Mouse (Mus musculus): ENCODE data around the gene Lnpep.
"Not testable (repeated sequence)": the region's sequence is repeated elsewhere in the genome, so short reads cannot be mapped to it uniquely, and the experiment has no call there.

Gene Lnpep

DNA sequence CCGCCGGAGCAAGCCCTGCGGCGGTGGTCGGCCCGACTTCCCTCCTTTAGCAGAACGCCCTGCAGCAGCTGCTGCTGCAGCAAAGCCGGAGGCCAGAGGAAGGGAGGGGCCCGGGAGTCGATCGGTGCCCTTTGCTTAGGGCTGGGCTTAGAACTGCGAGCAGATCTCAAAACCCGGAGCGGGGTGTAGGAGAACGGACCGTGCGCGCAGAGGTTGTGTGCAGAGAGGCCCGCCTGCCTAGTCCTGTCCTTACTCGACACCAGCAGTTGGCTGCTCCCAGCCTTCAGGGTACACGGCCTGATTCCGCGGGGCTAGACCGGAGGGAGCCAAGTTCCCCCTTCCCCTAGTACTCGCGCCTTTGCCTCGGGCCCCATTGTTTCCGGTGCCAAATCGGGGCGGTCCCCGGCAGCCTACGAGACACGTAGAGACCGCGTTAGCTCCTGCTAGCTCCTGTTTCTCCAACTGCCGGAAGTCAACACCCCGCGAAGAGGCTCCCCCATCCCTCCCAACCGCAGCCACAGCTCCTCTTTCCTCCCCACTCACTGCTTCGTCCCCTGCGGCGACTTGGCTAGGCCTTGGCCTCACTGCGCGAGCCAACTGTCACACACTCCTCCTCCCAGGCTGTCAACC is at the start of gene Lnpep:
Lnpep (minus strand) TSS at position 94 of the 630 bp plus-strand sequence.
- peak; percentile 95 for DNase-seq

DNA sequence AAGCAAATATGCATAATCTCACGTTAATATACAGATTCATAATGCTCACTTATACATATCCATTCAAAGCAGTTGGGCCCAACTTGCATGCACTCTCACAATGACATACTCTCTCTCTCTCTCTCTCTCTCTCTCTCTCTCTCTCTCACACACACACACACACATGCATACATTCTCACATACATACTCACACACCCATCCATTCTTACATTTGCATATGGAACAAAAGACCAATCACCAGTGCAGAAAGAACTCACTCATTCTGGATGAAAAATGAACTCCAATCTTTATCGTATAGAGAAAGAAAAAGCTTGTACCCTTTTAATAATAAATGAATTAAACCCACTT is 31.0 kb upstream of the Lnpep start:
- DNase-seq = no peak

DNA sequence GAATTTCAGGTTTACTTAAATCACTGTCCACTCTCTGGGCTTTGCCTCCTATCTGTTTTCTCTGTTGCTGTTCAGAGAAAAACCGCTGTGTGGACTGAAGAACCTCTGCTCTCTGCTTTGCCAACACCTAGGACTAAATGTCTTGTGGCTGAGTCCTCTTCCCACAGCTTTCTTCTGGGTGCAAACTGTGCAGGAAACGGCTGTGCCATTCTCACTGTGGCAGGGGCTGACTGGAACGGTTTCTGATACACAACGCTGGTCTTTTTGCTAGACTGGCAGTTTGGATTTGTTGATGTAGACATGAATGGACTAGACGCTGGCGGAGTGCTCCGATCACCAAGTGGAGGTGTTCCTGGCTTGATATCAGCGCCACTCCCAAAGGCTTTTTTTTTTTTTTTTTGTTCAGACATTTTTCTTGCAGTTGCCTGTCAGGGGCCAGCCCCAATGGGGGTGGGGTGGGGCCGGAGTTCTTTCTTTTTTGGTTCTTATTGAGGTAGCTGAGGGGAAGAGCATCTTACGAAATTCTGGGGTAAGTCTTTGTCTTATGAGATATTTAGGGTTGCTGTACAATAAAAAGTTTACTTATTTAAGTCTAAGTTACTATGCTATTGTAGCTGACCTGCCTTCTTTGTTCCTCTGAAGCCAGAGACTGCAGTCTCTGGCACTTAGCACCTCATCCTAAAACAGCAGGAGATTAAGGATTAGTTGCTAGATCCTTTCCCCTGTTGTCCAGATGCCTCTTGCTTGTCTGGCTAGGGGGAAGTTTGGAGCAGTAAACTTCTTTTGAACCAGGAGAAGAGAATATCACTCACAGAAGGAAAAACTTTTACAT is 30.4 kb upstream of the Lnpep start:
- no peak for DNase-seq

DNA sequence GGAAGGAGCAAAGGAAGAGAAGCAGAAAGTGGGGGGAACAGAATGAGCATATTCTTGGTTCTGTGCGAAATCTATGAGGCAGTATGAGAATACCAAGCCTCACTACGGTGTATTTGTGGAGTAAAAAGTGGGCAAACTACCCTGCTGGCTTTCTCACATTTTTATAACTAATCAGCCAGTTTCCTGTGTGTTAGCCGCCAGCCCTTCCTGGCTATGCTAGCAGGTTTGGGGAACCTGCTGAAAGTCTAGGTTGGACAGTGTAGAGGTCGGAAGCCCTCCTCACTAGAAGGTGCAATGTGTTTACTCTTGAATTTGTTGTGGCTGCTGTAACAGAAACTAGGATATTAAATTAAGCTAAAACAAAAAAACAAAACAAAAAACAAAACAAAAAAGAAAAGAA is 27.7 kb upstream of the Lnpep start:
- DNase-seq = no peak

DNA sequence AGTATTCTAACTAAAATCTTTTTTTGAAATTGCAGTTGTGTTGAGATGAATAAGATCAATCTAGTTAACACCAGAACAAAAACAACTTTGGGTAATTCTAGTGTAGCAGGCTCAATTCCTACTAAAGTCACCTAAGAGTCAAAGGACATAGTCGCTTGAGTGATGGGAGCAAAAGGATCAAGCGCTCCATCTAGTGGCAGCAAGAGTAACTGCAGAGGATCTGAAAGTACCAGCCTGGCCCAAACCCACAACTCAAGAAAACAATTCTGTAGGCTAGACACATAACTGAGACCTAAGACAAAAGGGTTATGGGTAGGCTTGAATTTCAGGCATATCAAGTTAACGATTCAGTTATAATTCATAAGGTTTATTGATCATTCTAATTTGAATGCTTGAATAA is 20.9 kb upstream of the Lnpep start:
- DNase-seq = peak; percentile 49

DNA sequence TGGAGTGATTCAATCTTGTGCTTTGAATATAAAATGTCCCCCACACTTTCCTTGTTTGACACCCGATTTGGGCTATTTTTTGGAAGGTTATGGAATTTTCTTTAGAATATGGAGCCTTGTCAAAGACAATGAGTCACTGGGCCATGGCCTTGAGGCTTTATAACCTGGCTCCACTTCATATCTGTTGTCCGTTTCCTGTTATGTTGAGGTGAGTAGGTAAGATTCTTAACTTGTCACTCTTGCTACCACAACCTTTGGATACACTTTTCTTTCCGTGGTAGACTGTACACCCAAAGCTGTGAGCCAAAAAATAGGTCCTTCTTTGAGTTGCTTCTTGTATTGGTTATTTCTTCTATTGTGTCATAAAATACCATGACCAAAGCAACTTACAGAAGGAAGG is 12.5 kb upstream of the Lnpep start:
- DNase-seq = no peak

DNA sequence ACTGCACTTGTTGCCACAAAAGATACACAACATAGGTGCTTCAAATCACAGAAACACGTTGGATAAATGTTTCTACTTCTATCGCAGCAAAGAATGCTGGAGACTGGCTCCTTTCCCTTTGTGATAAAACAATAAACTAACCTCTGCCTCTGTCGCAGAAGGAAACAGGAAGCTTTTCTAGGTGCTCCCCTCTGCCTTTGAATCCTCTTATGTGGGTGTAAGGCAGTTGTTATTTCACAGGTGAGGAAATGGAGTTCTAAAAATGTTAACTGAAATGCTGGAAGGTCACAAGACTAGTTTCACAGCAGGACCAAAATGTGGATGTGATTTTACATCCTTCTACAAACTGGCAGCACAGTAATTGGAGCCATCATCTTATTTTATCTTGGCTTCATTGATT is 11.3 kb upstream of the Lnpep start:
- no peak for DNase-seq

DNA sequence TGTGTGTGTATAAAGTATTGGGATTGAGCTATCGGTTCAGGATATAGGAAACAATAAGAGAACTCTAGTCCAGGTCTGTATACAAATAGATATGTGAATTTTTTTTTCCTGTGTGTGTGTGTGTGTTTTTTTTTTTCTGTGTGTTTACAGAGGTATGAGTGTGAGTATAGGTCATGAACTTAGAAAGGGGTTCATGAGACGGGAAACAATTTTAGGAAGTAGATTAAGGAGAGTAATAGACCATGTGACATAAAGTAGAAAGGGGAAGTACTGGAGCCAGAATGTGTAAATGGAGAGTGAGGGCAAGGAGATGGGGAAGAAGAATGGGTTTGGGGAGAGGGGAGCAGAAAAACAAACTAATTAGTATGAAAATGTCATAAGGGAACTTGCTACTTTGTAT is 9.2 kb upstream of the Lnpep start:
- no peak for DNase-seq

DNA sequence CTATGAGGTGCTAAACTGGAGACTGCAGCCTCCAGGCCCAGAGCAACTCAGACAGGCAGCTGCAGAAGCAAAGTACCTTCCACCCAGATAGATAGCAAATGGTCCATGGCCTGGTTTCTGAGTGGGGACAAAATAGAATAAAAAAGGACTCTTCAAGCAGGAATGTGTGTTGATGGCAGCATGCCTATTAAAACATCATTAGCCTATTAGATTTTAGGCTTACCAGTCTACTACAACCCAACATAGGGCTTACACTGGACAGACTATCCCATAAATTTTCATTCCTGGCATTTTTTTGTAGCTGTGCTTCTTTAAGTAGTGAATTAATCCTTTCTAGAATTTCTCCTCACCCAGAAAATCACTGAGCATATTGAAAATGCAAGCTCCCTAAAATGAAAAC is 7.1 kb upstream of the Lnpep start:
- DNase-seq = no peak

DNA sequence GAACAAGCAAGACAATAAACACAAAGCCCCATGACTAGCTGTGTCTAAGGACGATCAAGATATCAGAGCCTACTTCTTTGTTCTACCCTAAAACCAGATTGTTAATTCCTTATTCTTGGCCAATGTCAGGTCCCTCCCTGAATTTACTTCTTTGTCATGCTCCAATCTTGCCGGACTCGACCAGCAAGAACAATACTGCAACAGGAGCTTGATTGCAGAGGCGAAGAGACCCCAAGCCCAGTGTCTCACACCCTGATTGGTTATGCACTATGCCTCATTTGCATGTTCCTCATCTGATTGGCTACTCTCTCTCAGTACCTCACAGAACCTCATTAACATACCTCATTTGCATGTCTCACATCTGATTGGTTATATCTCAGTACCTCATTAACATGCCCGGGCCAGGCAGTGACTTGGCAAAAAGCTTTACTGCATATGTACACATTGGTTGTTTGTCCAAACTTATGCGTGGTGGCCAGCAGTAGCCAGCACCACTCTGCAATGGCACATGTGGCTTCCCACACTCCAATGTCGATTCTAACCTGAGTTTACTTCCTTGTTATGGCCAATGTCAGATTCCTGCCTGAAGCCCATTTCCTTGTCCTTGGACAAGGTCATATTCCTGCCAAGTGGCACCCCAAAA is 3.5 kb upstream of the Lnpep start:
- not testable (repeated sequence) for DNase-seq

DNA sequence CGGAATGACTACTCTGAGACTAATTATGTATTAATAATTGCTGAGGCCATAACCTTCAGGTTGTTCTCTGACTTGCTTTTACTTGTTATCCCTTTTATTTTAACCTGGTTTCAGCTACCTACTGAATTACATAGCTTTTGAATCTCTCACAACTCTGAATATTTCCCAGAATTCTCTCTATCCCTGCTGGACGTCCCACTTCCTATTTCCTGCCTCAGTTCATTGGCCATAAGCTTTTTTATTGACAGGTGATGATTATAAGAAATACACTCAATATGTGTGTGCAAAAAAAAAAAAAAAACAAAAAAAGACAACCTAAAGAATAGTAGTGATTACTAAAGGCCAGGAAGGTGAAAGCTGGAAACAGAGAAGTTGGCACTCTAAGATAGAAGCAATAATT is 2.7 kb upstream of the Lnpep start:
- no peak for DNase-seq

DNA sequence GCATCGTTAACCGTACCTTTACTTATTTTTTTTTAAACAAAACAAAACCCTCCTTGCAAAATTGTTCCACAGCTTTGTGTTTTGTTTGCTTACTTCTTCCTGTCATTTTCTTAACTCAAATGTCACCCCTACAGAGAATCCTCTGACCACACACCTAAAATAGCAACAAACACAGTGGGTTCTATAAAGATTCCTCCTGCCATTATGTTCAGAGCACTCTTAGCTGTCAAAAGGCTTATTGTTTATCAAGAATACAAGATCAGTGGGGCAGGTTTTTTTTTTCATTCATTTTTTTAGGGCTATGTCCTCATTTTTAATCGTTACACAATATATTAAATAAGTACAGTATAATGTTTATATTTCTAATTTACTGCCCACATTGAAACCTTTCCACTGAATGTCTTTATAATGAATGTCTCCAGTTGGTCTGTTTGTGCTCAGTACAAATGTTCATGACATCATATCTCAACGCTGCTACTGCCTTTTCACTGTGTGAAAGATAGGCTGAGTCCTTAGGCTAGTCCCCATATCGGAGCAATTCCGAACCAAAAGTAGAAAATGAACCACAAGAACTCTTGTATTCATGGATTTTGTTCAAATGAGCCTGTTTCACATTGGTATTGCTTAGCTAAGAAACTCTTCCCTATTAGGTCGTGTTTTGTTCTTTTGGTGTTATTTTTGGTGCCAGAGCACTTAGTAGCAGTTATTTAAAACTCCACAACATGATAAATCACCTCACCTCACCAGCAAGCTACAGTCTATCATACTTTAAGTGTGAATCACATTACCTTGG is 1.2 kb upstream of the Lnpep start:
- DNase-seq = no peak

DNA sequence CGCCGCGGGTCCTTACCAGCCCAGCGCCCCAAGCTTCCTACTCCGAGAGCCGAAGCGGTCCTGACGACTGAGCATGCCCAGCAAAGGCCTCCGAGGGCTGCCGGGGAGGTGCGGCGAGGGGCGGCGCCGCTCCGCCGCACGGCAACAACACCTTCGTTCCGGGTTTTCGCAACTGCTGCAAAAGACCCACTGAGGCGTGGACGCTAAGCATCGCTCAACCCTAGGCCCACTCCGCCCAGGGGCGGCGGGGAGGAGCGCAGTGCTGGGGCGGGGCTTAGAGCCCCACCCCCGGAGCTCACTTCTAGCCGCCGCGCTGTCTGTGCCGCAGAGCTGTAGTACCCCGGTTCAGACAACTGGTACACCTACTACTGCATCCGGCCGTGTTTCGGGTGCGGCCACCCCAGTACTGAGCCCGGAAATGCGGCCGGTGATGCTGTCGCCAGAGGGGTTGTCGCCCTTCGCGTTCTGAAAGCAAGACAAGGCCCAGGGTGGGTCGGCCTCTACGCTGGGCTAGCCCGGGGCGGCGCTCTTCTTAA is 361 bp downstream of the Lnpep start:
- peak; percentile 97 for DNase-seq

DNA sequence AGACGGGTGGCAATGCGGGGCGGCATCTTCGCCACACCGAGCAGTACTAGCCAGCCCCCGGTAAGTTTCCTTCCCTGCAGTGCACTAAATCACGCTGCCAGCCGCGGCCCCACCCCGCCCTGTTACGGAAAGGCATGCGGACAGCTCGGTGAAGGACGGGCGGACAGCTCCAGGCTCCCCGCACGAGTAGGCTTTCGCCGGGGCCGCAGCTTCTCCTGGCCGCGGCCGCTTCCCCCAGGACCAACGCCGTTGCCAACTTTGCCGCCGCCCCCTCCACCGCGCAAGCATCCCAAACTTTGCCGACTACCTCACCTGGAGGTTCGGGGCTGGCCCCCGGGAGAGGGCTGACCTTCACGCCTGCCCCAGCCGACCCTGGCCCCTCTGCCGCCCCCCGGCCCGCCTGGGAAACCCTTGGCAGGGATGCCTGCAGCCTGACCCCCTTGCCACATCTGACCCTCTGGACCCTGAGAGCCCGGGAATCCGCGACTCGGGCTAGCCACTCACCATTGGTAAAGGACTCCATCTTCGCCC is 895 bp downstream of the Lnpep start:
- peak; percentile 77 for DNase-seq

DNA sequence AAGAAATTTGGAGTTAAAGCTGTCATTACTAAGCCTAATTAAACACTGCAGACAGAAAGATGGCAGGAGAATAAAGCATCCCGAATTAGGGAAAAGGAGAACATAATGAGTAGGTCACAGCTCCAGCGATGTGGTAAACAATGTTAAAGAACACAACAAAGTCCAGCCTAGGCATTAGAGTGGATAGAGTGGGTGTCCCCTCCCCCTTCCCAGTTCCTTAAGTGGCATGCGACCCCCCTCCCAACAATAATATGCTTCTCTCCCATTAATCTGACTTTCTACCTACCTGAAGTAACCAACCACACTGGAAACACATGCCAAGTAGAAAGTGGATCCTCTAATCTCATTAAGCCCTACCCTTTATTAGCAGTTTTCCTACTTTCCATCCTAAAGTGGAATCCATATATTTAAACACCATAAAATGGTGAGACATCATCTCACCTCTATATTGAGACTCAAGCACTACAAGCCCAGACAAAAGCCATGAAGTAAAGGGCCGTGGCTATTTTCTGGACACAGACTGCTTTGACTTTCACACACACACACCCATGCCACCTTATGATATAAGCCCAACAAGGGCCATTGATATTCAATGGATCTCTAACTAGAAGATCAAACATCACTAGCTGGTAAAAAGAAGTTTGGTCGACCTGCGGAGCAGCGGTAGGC is 1.5 kb downstream of the Lnpep start:
- no peak for DNase-seq

DNA sequence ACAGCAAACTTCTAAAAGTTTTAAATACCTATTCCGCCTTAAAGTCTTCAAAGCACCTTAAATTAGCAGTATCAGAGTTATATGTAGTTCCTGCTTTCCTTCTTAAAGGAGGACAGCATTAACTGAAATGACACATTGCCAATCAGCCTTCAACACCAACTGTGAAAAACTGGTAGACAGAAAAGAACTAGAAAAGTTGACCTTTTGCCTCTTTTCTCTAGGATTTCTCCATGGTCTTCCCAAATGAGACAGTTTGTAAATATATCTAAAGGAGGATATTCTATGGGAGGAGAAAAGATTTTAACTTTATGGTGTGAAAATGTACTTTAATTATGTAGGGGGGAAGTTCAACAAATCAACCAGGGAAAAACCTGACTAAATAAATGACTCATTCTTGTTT is 2.3 kb downstream of the Lnpep start:
- DNase-seq = no peak

DNA sequence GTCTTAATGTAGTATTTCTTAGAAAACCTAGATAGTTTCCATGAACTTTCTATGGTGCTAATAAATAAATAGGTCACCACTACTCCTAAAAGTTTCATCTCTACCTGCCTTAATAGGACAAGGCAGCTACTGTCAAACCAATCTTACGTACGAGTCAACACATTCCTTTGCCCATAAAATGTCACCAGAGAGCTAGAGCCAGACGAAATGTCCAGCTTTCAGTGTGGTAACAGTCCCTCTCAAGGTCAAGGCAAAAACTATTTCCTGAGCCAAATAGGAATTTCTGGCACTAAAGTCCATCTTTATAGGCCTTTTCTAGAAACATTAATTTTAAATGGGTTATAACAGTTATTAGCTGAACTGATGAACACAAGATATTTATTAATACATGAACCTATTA is 3.3 kb downstream of the Lnpep start:
- no peak for DNase-seq

DNA sequence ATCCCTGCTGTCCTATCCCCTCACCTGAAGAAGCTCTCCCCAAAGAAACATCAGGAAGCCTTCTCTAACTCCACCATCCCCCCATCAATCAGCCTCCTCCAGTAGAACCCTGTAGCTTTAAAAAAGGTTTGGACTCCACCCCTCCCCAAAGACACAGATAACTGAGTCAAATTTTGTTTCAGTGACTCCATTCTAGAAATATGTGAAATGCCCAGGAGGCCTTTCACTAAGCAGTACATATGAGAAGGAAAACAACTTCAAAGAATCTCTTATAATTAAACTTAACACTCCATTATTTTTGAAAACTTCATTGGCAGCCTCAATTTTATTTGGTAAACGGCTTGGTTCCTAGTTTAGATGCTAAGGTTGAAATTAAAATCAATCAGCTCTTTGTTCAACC is 6.4 kb downstream of the Lnpep start:
- no peak for DNase-seq

DNA sequence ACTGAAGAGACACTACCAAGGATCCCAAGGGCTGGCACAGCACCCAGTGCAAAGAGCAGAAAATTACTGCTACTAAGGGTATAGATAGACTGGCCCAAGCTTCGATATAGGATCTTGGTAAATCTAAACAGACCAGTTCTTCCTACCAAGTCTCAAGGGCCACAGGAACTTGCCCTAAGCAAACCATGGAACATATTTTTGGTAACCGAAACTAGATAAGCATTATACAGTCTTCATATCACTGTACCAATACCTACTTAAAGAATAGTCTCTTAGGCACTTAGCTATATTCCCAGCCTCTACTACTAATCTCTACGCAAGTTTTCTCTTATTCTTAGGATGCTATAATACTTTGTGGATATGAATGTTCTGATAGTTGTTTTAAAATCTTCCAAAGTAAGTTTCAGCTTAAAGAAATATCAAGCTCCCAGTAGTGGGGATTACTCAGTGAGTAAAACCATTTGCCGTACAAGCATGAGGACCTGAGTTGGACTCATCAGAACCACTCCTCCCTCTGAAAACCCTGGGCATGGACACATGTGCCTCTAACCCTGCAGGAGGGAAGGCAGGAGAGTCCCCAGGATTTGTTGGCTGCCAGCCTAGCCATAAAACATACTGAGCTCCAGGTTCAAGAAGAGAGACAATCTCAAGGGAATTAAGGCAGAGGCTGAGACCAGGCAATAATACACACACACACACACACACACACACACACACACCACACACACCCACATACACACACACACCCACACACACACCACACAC is 7.2 kb downstream of the Lnpep start:
- no peak for DNase-seq

DNA sequence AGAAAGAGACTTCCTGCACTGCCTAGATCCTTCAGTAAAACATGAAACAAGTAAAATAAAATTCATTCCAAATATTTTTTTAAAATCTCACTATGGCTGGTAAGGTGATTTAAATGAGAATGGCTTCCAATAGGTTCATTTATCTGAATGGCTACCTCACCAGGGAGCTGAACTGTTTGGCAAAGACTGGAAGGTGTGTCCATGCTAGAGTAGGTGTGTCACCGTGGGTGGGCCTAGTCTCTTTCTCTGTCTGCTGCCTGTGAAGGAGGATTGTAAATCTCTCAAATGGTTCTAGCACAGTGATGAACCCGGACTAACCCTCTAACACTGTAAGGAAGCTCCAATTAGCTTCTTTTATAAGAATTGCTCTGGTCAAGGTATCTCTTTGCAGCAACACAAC is 12.5 kb downstream of the Lnpep start:
- no peak for DNase-seq

DNA sequence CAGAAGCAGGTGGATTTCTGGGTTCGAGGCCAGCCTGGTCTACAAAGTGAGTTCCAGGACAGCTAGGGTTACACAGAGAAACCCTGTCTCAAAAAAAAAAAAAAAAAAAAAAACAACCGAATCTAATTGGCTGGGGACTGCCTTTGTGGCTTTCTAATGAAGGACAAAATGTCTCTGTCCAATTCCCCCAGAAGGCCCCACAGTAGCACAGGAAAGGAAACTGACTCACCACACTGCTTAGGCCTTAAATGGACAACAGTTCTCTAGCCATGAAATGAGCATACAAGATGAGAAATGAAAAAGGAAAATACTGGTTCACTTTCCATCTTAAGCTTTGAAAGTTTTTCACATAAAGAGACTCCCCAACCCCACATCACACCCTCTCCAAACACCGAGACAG is 15.3 kb downstream of the Lnpep start:
- DNase-seq = no peak
